Mouse (Mus musculus): ENCODE results near the gene Rflnb. TPM values are rescaled to one million over a fixed set of nuclear protein-coding genes. Genes with fewer than 3 reads are reported as not detected.
A peak's percentile ranks its signal among the peaks of the same experiment; 100 is the strongest.

Gene Rflnb
- polyA plus RNA-seq, 2 experiments = 1.3 to 1.9 TPM

DNA sequence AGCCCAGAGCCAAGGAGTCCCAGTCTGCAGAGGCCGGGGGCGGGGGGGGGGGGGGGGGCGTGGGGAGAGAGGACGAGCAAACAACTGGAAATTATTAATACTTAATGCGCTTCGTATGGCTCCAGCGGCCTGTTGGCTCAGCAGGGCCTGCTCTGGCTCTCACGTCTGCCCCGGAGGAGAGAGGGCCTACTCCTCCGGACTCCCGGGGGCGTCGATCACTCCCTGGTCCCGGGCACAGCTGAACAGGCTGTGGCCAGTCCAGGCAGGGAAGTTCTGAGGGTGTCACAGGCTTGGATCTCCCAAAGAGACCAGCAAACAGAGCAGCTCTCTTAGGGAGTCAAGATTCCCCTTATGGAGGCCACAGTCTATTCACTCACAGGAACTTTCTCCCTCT lies 487 bp upstream of the Rflnb start:
- no peak overlapping the region for H3K27ac ChIP-seq
- ATAC-seq (ENCODE audit: insufficient read depth) (no peak; the same call in 1 of the 2 replicates), DNase-seq (ENCODE audit: low read depth in 3 of 3, low spot score in 3 of 3) (no peak)
- peak overlapping the region; percentile 18; the same call in 1 of the 2 replicates for H3K9ac ChIP-seq (replicated peaks)
- WGBS (ENCODE audit: insufficient replicate concordance) = 3% methylated on average over 12 of the region's 14 CpGs
- peak overlapping the region; percentile 76 for H3K4me2 ChIP-seq (ENCODE audit: low read depth)
- TF ChIP-seq CTCF (IDR thresholded peaks at IDR 0.05; ENCODE audit: low read depth) (no peak), EP300 (IDR thresholded peaks at IDR 0.05; ENCODE audit: low read depth) (no peak)
- no peaks in the 10 kb centered on the region for H3K9me3 ChIP-seq (ENCODE audit: control insufficient read depth, low read length)
- H3K4me1 ChIP-seq (replicated peaks; ENCODE audit: control insufficient read depth in 2 of 2, insufficient read depth in 2 of 2, low read length in 1 of 2) = peaks cover 0 to 5% of the 10 kb centered on the region in 2 experiments; a peak in 2 of 4 replicates
- peaks cover 25% of the 10 kb centered on the region for H3K27me3 ChIP-seq (ENCODE audit: control insufficient read depth, insufficient read depth, low read length)
- H3K4me3 ChIP-seq (ENCODE audit: insufficient read depth in 1 of 2, low read depth in 2 of 2, low read length in 2 of 2) = peak overlapping the region; percentile 13 to 62; a peak in 3 of 4 replicates
- H3K36me3 ChIP-seq (replicated peaks; ENCODE audit: control insufficient read depth, insufficient read depth, low read depth) = no peaks in the 10 kb centered on the region

DNA sequence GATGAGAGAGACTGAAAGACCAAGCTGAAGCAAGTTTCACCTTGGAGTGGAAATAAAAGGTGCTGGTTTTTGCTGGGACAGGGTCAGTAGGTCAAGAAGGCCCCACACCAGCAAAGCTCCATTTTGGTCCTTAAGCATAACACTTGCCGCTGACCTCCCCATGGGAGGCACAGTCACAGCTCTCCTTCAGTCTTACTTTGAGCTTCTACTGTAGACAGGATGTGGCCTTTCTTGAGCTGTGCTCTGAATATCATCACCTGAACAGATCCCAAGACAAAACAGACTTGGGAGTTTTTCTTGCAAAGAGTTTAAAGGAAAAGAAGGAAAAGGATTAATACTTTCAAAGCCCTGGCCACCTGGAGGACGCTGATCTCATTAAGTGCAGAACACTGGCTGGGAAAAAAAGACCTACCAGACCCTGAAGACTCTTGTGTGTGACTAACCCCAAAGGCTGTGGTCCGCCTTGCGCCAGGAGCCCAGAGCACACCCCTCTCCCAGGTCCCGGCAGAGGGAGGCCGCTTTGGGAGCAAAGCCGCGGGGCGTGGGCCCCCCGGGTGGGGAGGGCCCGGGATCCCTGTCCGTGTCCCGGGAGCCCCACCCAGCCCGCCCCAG lies 949 bp downstream of the Rflnb start:
- ATAC-seq (ENCODE audit: insufficient read depth) (no peak), DNase-seq (ENCODE audit: low read depth in 3 of 3, low spot score in 3 of 3) (no peak)
- TF ChIP-seq CTCF (IDR thresholded peaks at IDR 0.05; ENCODE audit: low read depth) = no peak
- TF ChIP-seq EP300 (IDR thresholded peaks at IDR 0.05; ENCODE audit: low read depth) = no peak
- Histone ChIP-seq H3K4me3 (ENCODE audit: insufficient read depth in 1 of 2, low read depth in 2 of 2, low read length in 2 of 2) (peak overlapping the region in 1 of 2 experiments; percentile 62; a peak in 2 of 4 replicates), H3K27me3 (ENCODE audit: control insufficient read depth, insufficient read depth, low read length) (peaks cover 25% of the 10 kb centered on the region), H3K36me3 (replicated peaks; ENCODE audit: control insufficient read depth, insufficient read depth, low read depth) (no peaks in the 10 kb centered on the region), H3K9ac (replicated peaks) (no peak overlapping the region), H3K27ac (no peak overlapping the region), H3K4me2 (ENCODE audit: low read depth) (peak overlapping the region; percentile 76), H3K4me1 (replicated peaks; ENCODE audit: control insufficient read depth in 2 of 2, insufficient read depth in 2 of 2, low read length in 1 of 2) (peaks cover 0 to 5% of the 10 kb centered on the region in 2 experiments; a peak in 2 of 4 replicates), H3K9me3 (ENCODE audit: control insufficient read depth, low read length) (no peaks in the 10 kb centered on the region)
- WGBS (ENCODE audit: insufficient replicate concordance) = 14% methylated on average over 14 of the region's 14 CpGs

DNA sequence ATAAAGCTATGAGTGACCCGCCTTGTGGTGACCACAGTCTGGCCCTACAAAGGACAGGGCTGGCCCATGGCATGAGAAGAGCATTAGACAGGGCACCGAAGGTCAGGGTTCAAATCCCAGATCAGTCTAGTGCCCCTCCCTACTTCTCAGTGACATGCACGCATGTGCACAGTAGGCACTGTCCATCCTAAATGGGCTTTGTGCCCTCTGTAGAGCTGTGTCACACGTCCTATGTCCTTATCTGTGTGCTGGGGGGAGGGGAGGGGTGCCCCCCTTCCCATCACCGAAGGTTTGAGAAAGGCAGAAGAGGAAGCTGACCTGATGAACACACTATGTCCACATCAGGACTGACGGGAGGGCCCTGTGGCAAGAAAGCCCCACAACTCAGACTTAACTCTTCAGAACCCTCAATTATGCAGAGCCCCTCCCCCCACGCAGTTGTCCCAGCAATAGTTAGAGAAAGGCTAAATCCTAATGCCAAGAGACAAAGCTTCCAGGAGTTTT lies 2.5 kb downstream of the Rflnb start:
- ATAC-seq (ENCODE audit: insufficient read depth) (no peak), DNase-seq (ENCODE audit: low read depth in 3 of 3, low spot score in 3 of 3) (no peak)
- H3K36me3 ChIP-seq (replicated peaks; ENCODE audit: control insufficient read depth, insufficient read depth, low read depth) = no peaks in the 10 kb centered on the region
- H3K9ac ChIP-seq (replicated peaks) = no peak overlapping the region
- peaks cover 0 to 5% of the 10 kb centered on the region in 2 experiments; a peak in 2 of 4 replicates for H3K4me1 ChIP-seq (replicated peaks; ENCODE audit: control insufficient read depth in 2 of 2, insufficient read depth in 2 of 2, low read length in 1 of 2)
- H3K4me2 ChIP-seq (ENCODE audit: low read depth) = no peak overlapping the region
- H3K27ac ChIP-seq = no peak overlapping the region
- no peak for TF ChIP-seq EP300 (IDR thresholded peaks at IDR 0.05; ENCODE audit: low read depth)
- no peak for TF ChIP-seq CTCF (IDR thresholded peaks at IDR 0.05; ENCODE audit: low read depth)
- H3K4me3 ChIP-seq (ENCODE audit: insufficient read depth in 1 of 2, low read depth in 2 of 2, low read length in 2 of 2) = no peak overlapping the region
- peaks cover 25% of the 10 kb centered on the region for H3K27me3 ChIP-seq (ENCODE audit: control insufficient read depth, insufficient read depth, low read length)
- H3K9me3 ChIP-seq (ENCODE audit: control insufficient read depth, low read length) = no peaks in the 10 kb centered on the region
- 37% methylated on average over 7 of the region's 7 CpGs for WGBS (ENCODE audit: insufficient replicate concordance)

DNA sequence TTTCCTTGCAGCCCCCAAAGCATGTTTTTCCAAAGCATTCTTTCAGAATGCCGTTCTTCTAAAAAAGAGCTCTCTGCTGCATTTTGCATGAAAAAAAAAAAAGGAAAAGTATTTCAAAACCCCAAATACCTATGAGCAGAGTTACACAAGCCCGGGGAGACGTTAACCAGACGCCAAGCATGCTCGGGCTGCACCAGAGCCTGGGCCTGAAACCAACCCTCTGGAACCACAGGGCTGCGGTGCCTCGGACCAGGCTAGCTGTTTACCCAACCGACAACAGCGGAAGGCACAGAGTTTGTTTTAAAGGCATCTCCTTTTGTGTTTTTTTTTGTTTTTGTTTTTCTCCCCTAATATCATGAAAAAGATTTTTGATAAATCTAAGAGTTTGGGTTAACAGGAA lies 6.7 kb downstream of the Rflnb start:
- DNase-seq (ENCODE audit: low read depth in 3 of 3, low spot score in 3 of 3) = no peak

DNA sequence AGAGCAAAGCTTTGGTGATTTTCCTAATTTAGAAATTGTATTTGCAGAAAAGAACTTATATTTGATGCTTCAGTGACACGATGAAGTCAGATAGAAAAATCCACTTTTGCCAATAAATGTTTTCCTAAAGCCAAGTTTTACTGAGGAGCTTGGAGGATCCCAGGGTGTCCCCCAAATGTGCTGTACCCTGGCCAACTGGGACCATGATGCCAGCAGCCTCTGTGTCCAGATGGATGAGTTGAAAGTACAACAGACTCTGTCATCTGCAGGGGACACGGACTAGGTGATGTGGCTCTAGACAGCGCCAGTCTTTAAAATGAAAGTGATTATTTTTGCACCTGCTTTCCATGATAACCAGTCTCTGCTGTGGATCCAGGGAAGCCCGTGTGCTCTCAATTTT lies 7.7 kb downstream of the Rflnb start:
- no peak overlapping the region for H3K4me3 ChIP-seq (ENCODE audit: insufficient read depth in 1 of 2, low read depth in 2 of 2, low read length in 2 of 2)
- no peak overlapping the region for H3K4me2 ChIP-seq (ENCODE audit: low read depth)
- H3K9me3 ChIP-seq (ENCODE audit: control insufficient read depth, low read length) = no peaks in the 10 kb centered on the region
- WGBS (ENCODE audit: insufficient replicate concordance) = 69% methylated on average over 4 of the region's 4 CpGs
- DNase-seq (ENCODE audit: low read depth in 3 of 3, low spot score in 3 of 3) (no peak), ATAC-seq (ENCODE audit: insufficient read depth) (no peak)
- H3K36me3 ChIP-seq (replicated peaks; ENCODE audit: control insufficient read depth, insufficient read depth, low read depth) = no peaks in the 10 kb centered on the region
- no peak overlapping the region for H3K9ac ChIP-seq (replicated peaks)
- no peaks in the 10 kb centered on the region for H3K4me1 ChIP-seq (replicated peaks; ENCODE audit: control insufficient read depth in 2 of 2, insufficient read depth in 2 of 2, low read length in 1 of 2)
- TF ChIP-seq CTCF (IDR thresholded peaks at IDR 0.05; ENCODE audit: low read depth) = no peak
- no peak for TF ChIP-seq EP300 (IDR thresholded peaks at IDR 0.05; ENCODE audit: low read depth)
- H3K27ac ChIP-seq = no peak overlapping the region
- H3K27me3 ChIP-seq (ENCODE audit: control insufficient read depth, insufficient read depth, low read length) = no peaks in the 10 kb centered on the region; the same call in 1 of the 2 replicates

More for the DNA sequence above, 6.7 kb downstream of the Rflnb start:
- Histone ChIP-seq H3K9ac (replicated peaks) (no peak overlapping the region), H3K27ac (no peak overlapping the region), H3K4me1 (replicated peaks; ENCODE audit: control insufficient read depth in 2 of 2, insufficient read depth in 2 of 2, low read length in 1 of 2) (no peaks in the 10 kb centered on the region), H3K27me3 (ENCODE audit: control insufficient read depth, insufficient read depth, low read length) (peaks cover 2% of the 10 kb centered on the region; the same call in 1 of the 2 replicates), H3K4me3 (ENCODE audit: insufficient read depth in 1 of 2, low read depth in 2 of 2, low read length in 2 of 2) (no peak overlapping the region), H3K36me3 (replicated peaks; ENCODE audit: control insufficient read depth, insufficient read depth, low read depth) (no peaks in the 10 kb centered on the region), H3K9me3 (ENCODE audit: control insufficient read depth, low read length) (no peaks in the 10 kb centered on the region), H3K4me2 (ENCODE audit: low read depth) (no peak overlapping the region)
- TF ChIP-seq CTCF (IDR thresholded peaks at IDR 0.05; ENCODE audit: low read depth) (no peak), EP300 (IDR thresholded peaks at IDR 0.05; ENCODE audit: low read depth) (no peak)
- ATAC-seq (ENCODE audit: insufficient read depth) = no peak
- 64% methylated on average over 9 of the region's 9 CpGs for WGBS (ENCODE audit: insufficient replicate concordance)
